Mouse (Mus musculus): ENCODE measurements around the gene Grik1. TPM values are rescaled to one million over a fixed set of nuclear protein-coding genes. Genes with fewer than 3 reads are reported as not detected.

Grik1 gene
- polyA plus RNA-seq (2014; fragmentation: Illumina TruSeq; extraction: RNeasy Lipid Tissue Mini Kit (QIAGEN cat#74804); ENCODE audit: low read depth, low replicate concordance): not detected

GRCm38 (mm10) chr16:88290132-88290772, at the start of gene Grik1:
Grik1 (minus strand) TSS chr16:88290265.

Other genes starting within 250 kb of the Grik1 start
- gene Cldn17, start 216.7 kb upstream of the Grik1 start, polyA plus RNA-seq (2014; fragmentation: Illumina TruSeq; extraction: RNeasy Lipid Tissue Mini Kit (QIAGEN cat#74804); ENCODE audit: low read depth, low replicate concordance): not detected

All from heart, adult 10 weeks (tissue).